In genomic region chr1:158500140-158500539, GRCm38 (mm10) we compare ENCODE assay signal across 22 mouse cellular contexts.
"Had no signal": no experiment of that assay in that cellular context is flagged by ENCODE, and none has a peak within 500 bp of the region (broad histone marks: within the 10 kb centered on the region; RNA-seq: fewer than 3 reads in every experiment).

No protein-coding gene starts in this region.

- H3K4me3 ChIP-seq: liver, embryonic 13.5 days; liver, embryonic 15.5 days; lung, embryonic 15.5 days; megakaryocyte, embryonic 14.5 days; midbrain, embryonic 10.5 days; midbrain, embryonic 12.5 days; myocyte had no signal

- H3K27ac ChIP-seq: liver, embryonic 13.5 days; liver, embryonic 15.5 days; lung, embryonic 15.5 days; macrophage; midbrain, embryonic 10.5 days; midbrain, embryonic 12.5 days had no signal

- H3K4me1 ChIP-seq: liver, embryonic 13.5 days; liver, embryonic 15.5 days; lung, embryonic 15.5 days; megakaryocyte, embryonic 14.5 days had no signal

- H3K36me3 ChIP-seq: liver, embryonic 13.5 days; liver, embryonic 15.5 days; lung, embryonic 15.5 days had no signal

- DNase-seq: liver, embryonic 13.5 days; liver, postnatal 0 days; lung, adult 2 months; lung, postnatal 14 days; lung, postnatal 36 days; midbrain, embryonic 14.5 days; right cerebral cortex, adult 18-20 months; right cerebral cortex, postnatal 25 days; right cerebral cortex, postnatal 4 days; spleen, adult 18-20 months; thymus, adult 18-20 months; thymus, postnatal 14 days; thymus, postnatal 36 days had no signal

- ATAC-seq: liver, postnatal 0 days; lung, postnatal 0 days; midbrain, embryonic 16.5 days had no signal

- H3K4me2 ChIP-seq: liver, embryonic 13.5 days; liver, embryonic 15.5 days; lung, embryonic 15.5 days; midbrain, embryonic 12.5 days had no signal

- H3K27me3 ChIP-seq: liver, embryonic 13.5 days; liver, embryonic 15.5 days; lung, embryonic 15.5 days; megakaryocyte, embryonic 14.5 days; midbrain, embryonic 12.5 days had no signal

- H3K9ac ChIP-seq: liver, embryonic 13.5 days; liver, embryonic 15.5 days; liver, postnatal 0 days; lung, embryonic 15.5 days; midbrain, embryonic 12.5 days had no signal

- H3K9me3 ChIP-seq: liver, embryonic 13.5 days; liver, embryonic 15.5 days; lung, embryonic 15.5 days; midbrain, embryonic 10.5 days; midbrain, embryonic 12.5 days had no signal
